Comparison of ENCODE assay signal across 32 mouse cellular contexts in the genomic region with DNA sequence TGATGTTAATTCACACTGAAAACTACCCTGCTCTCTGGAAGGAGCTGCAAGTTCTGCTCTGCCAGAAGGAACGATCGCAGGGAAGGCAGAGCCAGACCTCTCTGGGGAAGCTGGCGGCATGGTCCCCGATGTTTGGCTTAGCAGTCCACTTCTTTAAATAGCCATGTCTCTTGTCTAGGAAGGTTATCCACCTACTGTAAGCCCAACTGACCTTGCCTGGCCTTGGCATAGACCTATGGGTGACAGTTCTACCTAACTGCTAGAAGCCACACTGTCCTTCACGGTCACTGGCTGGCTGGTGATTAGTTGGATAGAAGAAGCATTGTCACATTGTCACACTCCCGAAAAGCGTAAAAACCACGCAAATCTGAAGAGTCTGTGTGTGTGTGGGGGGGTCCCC. TPM values are rescaled to one million over a fixed set of nuclear protein-coding genes. Genes with fewer than 3 reads are reported as not detected.
DNase-seq lines count a peak whose midpoint lies in the region; ATAC-seq and TF ChIP-seq lines count a peak whose summit lies in the region.
"Had no signal": no experiment of that assay in that cellular context is flagged by ENCODE, and none has a peak within 500 bp of the region (broad histone marks: within the 10 kb centered on the region; RNA-seq: fewer than 3 reads in every experiment).

No protein-coding gene starts in this region.

- H3K4me3 ChIP-seq in heart, embryonic 12.5 days = no peak overlapping the region
- H3K4me3 ChIP-seq in heart, postnatal 0 days (ENCODE audit: low read depth, low read length) = no peak overlapping the region
- H3K4me3 ChIP-seq in layer of hippocampus, adult 2 months = no peak overlapping the region
- H3K4me3 ChIP-seq in stomach, postnatal 0 days (ENCODE audit: low read depth, low read length) = no peak overlapping the region
- H3K4me3 ChIP-seq: erythroblast, embryonic 14.5 days; heart, embryonic 13.5 days; limb, embryonic 10.5 days; limb, embryonic 15.5 days; liver, embryonic 13.5 days; midbrain, embryonic 13.5 days; neural tube, embryonic 15.5 days; stomach, embryonic 15.5 days had no signal

- WGBS in heart, embryonic 12.5 days = 80% methylated on average over 8 of the region's 8 CpGs
- 58% methylated on average over 8 of the region's 8 CpGs for WGBS in heart, postnatal 0 days
- 93% methylated on average over 8 of the region's 8 CpGs for WGBS in stomach, postnatal 0 days

- no peak overlapping the region for H3K27ac ChIP-seq in heart, embryonic 12.5 days (ENCODE audit: poor library complexity, severe bottlenecking)
- peak overlapping the region; percentile 71 for H3K27ac ChIP-seq in heart, postnatal 0 days (ENCODE audit: low read depth)
- H3K27ac ChIP-seq in layer of hippocampus, adult 2 months = no peak overlapping the region
- no peak overlapping the region for H3K27ac ChIP-seq in stomach, postnatal 0 days (replicated peaks)
- H3K27ac ChIP-seq: heart, embryonic 13.5 days; kidney, postnatal 0 days; limb, embryonic 10.5 days; limb, embryonic 15.5 days; liver, embryonic 13.5 days; macrophage; midbrain, embryonic 13.5 days; neural tube, embryonic 15.5 days; stomach, embryonic 15.5 days had no signal

- no peak for TF ChIP-seq CTCF in heart, postnatal 0 days (IDR thresholded peaks at IDR 0.05; ENCODE audit: low read depth)
- no peak for TF ChIP-seq CTCF in layer of hippocampus, adult 2 months (conservative IDR thresholded peaks at IDR 0.05)
- no peak for TF ChIP-seq CTCF in stomach, postnatal 0 days (IDR thresholded peaks at IDR 0.05; ENCODE audit: low read depth)

- peak; percentile 57 to 79 for DNase-seq in heart, adult 18-20 months
- peak; percentile 62 to 68 for DNase-seq in heart, adult 9 months (ENCODE audit: low spot score in 2 of 2)
- DNase-seq in heart, postnatal 0 days (ENCODE audit: low spot score) = peak; percentile 39
- DNase-seq in yolk sac, embryonic 10.5 days (ENCODE audit: low spot score) = no peak
- no peak for DNase-seq in layer of hippocampus, adult 2 months (ENCODE audit: low spot score in 2 of 2)
- DNase-seq in stomach, postnatal 0 days (ENCODE audit: low spot score) = no peak
- DNase-seq: adrenal gland, postnatal 25 days; B cell, adult 2 months; cerebellum, adult 2 months; kidney, adult 2 months; kidney, postnatal 4 days; layer of hippocampus, postnatal 36 days; liver, embryonic 13.5 days; lung, adult 18-20 months; lung, postnatal 10 days; retina, postnatal 1 day; right cerebral cortex, postnatal 14 days; thymus, postnatal 14 days had no signal

- no peaks in the 10 kb centered on the region for H3K36me3 ChIP-seq in heart, embryonic 12.5 days
- peaks cover 37% of the 10 kb centered on the region for H3K36me3 ChIP-seq in heart, postnatal 0 days (replicated peaks; ENCODE audit: control insufficient read depth, insufficient read depth, low read length)
- H3K36me3 ChIP-seq in stomach, postnatal 0 days (ENCODE audit: control insufficient read depth, insufficient read depth, low read length) = no peaks in the 10 kb centered on the region; the same call in 1 of the 2 replicates
- H3K36me3 ChIP-seq: heart, embryonic 13.5 days; limb, embryonic 10.5 days; limb, embryonic 15.5 days; midbrain, embryonic 13.5 days; neural tube, embryonic 15.5 days; stomach, embryonic 15.5 days had no signal

- no peak for TF ChIP-seq EP300 in heart, postnatal 0 days (IDR thresholded peaks at IDR 0.05; ENCODE audit: low read depth)
- no peak for TF ChIP-seq EP300 in stomach, postnatal 0 days (optimal IDR thresholded peaks at IDR 0.05)

- no peaks in the 10 kb centered on the region; the same call in 1 of the 2 replicates for H3K9me3 ChIP-seq in heart, embryonic 12.5 days (replicated peaks)
- no peaks in the 10 kb centered on the region for H3K9me3 ChIP-seq in heart, postnatal 0 days (replicated peaks; ENCODE audit: control insufficient read depth, low read length)
- no peaks in the 10 kb centered on the region for H3K9me3 ChIP-seq in stomach, postnatal 0 days (ENCODE audit: control insufficient read depth, low read length)
- H3K9me3 ChIP-seq: heart, embryonic 13.5 days; limb, embryonic 10.5 days; limb, embryonic 15.5 days; liver, embryonic 13.5 days; midbrain, embryonic 13.5 days; neural tube, embryonic 15.5 days; stomach, embryonic 15.5 days had no signal

- H3K4me2 ChIP-seq in heart, embryonic 12.5 days = no peak overlapping the region
- no peak overlapping the region for H3K4me2 ChIP-seq in heart, postnatal 0 days (ENCODE audit: low read depth, low read length)
- H3K4me2 ChIP-seq in stomach, postnatal 0 days (replicated peaks; ENCODE audit: low read depth) = no peak overlapping the region
- H3K4me2 ChIP-seq: heart, embryonic 13.5 days; limb, embryonic 15.5 days; liver, embryonic 13.5 days; midbrain, embryonic 13.5 days; neural tube, embryonic 15.5 days; stomach, embryonic 15.5 days had no signal

- ATAC-seq in heart, embryonic 12.5 days (ENCODE audit: insufficient number of reproducible peaks, low FRiP score) = no peak
- peak; percentile 55 for ATAC-seq in heart, postnatal 0 days (ENCODE audit: insufficient read depth, low read depth)
- no peak for ATAC-seq in stomach, postnatal 0 days (ENCODE audit: low FRiP score, low TSS enrichment)
- ATAC-seq: forebrain, embryonic 16.5 days; hindbrain, embryonic 16.5 days; midbrain, embryonic 13.5 days had no signal

- H3K27me3 ChIP-seq in heart, embryonic 12.5 days (replicated peaks) = no peaks in the 10 kb centered on the region
- no peaks in the 10 kb centered on the region for H3K27me3 ChIP-seq in heart, postnatal 0 days (ENCODE audit: control insufficient read depth, insufficient read depth, low read length)
- H3K27me3 ChIP-seq in stomach, postnatal 0 days (ENCODE audit: control insufficient read depth, insufficient read depth, low read length) = no peaks in the 10 kb centered on the region
- H3K27me3 ChIP-seq: heart, embryonic 13.5 days; limb, embryonic 15.5 days; liver, embryonic 13.5 days; midbrain, embryonic 13.5 days; neural tube, embryonic 15.5 days; stomach, embryonic 15.5 days had no signal

- no peak overlapping the region for H3K9ac ChIP-seq in heart, embryonic 12.5 days
- no peak overlapping the region for H3K9ac ChIP-seq in heart, postnatal 0 days (replicated peaks; ENCODE audit: low read depth, low read length)
- no peak overlapping the region for H3K9ac ChIP-seq in stomach, postnatal 0 days (ENCODE audit: low read length)
- H3K9ac ChIP-seq: heart, embryonic 13.5 days; limb, embryonic 15.5 days; liver, embryonic 13.5 days; midbrain, embryonic 13.5 days; neural tube, embryonic 15.5 days; stomach, embryonic 15.5 days had no signal

- H3K4me1 ChIP-seq in heart, embryonic 12.5 days (replicated peaks) = peaks cover 5% of the 10 kb centered on the region; the same call in 1 of the 2 replicates
- H3K4me1 ChIP-seq in heart, postnatal 0 days (ENCODE audit: control insufficient read depth, insufficient read depth) = peaks cover 13% of the 10 kb centered on the region; the same call in 1 of the 2 replicates
- H3K4me1 ChIP-seq in stomach, postnatal 0 days (replicated peaks; ENCODE audit: control insufficient read depth, insufficient read depth) = no peaks in the 10 kb centered on the region
- H3K4me1 ChIP-seq: limb, embryonic 10.5 days; limb, embryonic 15.5 days; liver, embryonic 13.5 days; neural tube, embryonic 15.5 days; stomach, embryonic 15.5 days had no signal

RNA-seq across cellular contexts. Expression of a gene that starts 12.8 kb away (rescaled TPM):
- 10 to 100 TPM; 32.5 to 33.9 TPM for total RNA-seq in heart, adult 18-20 months (2021)
- polyA plus RNA-seq in heart, embryonic 12.5 days (2016; fragmentation: Nextera tagmentation; extraction: Ambion mirVana) = 34.4 and 35.7 TPM in 2 replicates
- 31.0 and 96.8 TPM in 2 replicates for total RNA-seq in heart, postnatal 0 days (2014; rRNA removed; ENCODE audit: low replicate concordance)
- polyA plus RNA-seq in heart, postnatal 0 days (2015; fragmentation: Nextera tagmentation; extraction: Ambion mirVana) = 45.9 and 49.9 TPM in 2 replicates
- total RNA-seq in layer of hippocampus, adult 2 months (2021) = 10 to 100 TPM; 18.6 to 22.3 TPM
- 38.8 and 40.2 TPM in 2 replicates for polyA plus RNA-seq in stomach, postnatal 0 days (2015; fragmentation: Nextera tagmentation; extraction: Ambion mirVana)

RNA-seq across cellular contexts. Expression of a gene that starts 22.9 kb away (rescaled TPM):
- total RNA-seq in heart, adult 18-20 months (2021) = 1 to 10 TPM; 3.5 to 4.1 TPM
- polyA plus RNA-seq in heart, embryonic 12.5 days (2016; fragmentation: Nextera tagmentation; extraction: Ambion mirVana) = 0.14 and 0.19 TPM in 2 replicates
- total RNA-seq in heart, postnatal 0 days (2014; rRNA removed; ENCODE audit: low replicate concordance) = 2.4 and 2.7 TPM in 2 replicates
- 0.54 and 0.66 TPM in 2 replicates for polyA plus RNA-seq in heart, postnatal 0 days (2015; fragmentation: Nextera tagmentation; extraction: Ambion mirVana)
- under 1 TPM; 0.74 to 0.81 TPM for total RNA-seq in layer of hippocampus, adult 2 months (2021)
- 0.21 and 0.27 TPM in 2 replicates for polyA plus RNA-seq in stomach, postnatal 0 days (2015; fragmentation: Nextera tagmentation; extraction: Ambion mirVana)
- total RNA-seq: monocyte, adult 5-6 weeks had no signal
- polyA plus RNA-seq: erythroblast, embryonic 14.5 days; forebrain, embryonic 11.5 days; macrophage had no signal

RNA-seq across cellular contexts. Expression of a gene that starts 33.4 kb away (rescaled TPM):
- 10 to 100 TPM; 15.2 to 21.4 TPM for total RNA-seq in heart, adult 18-20 months (2021)
- polyA plus RNA-seq in heart, embryonic 12.5 days (2016; fragmentation: Nextera tagmentation; extraction: Ambion mirVana) = 3.3 and 3.6 TPM in 2 replicates
- 11.6 and 14.7 TPM in 2 replicates for total RNA-seq in heart, postnatal 0 days (2014; rRNA removed; ENCODE audit: low replicate concordance)
- 6.9 and 7.6 TPM in 2 replicates for polyA plus RNA-seq in heart, postnatal 0 days (2015; fragmentation: Nextera tagmentation; extraction: Ambion mirVana)
- 1 to 10 TPM; 5.7 to 6.5 TPM for total RNA-seq in layer of hippocampus, adult 2 months (2021)
- polyA plus RNA-seq in stomach, postnatal 0 days (2015; fragmentation: Nextera tagmentation; extraction: Ambion mirVana) = 15.6 and 18.0 TPM in 2 replicates

Comparison
In these comparisons a context has a peak if more than half of its experiments do, and no peak if none do; other contexts are left out.
1. DNase-seq: peak in heart, adult 18-20 months (2 of 2), heart, adult 9 months (2 of 2) and heart, postnatal 0 days (single experiment); none in yolk sac, embryonic 10.5 days (single experiment), layer of hippocampus, adult 2 months (0 of 2) and stomach, postnatal 0 days (single experiment).